Mouse (Mus musculus): ENCODE measurements around the gene Rybp.

- TF ChIP-seq CTCF (IDR thresholded peaks at IDR 0.05; ENCODE audit: low read depth), result no peak
- no peak for TF ChIP-seq EP300 (optimal IDR thresholded peaks at IDR 0.05)
Measured at GRCm38 (mm10) chr6:100327050-100327449, 39.8 kb upstream of the Rybp start.
